Mouse (Mus musculus) cerebellum, adult 8-10 months (tissue): ENCODE measurements around the gene Fat2.

Experiments
- DNase-seq: peaks from one replicate; pipeline ENCODE4 v3.0.0; 2022

The Fat2 gene

DNA sequence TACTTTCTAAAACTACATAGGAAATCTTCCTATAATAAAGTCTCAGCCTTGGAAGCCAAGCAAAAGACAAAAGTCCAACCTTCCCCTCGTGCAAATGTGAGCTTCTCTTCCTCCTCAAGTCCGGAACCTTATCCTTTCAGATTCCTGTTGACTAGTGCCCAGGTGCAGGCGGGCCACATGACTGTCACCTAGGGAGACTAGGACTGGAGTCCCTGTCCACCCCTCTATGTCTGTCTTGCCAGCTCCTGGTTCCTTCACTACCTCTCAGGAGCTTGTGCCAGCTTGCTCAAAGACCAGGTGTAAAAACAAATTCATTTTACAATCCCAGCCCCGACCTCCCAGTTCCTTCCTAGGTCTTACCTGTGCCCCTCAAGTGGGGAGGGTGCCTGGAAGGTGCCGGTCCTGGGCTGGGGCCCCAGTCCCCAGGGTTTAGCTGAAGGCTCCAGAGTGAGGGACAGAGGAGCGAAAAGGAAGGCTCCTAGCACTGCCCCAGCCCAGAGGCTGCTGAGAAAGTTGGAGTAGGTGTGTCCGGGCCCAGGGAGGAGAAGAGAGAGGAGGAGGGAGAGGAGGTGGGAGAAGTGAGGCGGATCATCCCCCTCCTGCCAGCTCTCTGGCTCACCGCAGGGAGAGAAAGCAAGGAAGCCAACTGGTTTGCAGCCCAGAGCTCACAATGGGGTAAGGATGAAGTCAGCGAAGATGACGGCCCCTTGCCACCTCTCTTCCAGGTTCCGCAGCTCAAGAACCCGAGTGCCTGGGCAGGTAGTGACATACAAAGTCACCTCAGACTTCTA lies at the start of gene Fat2:
TSS of gene Fat2 (minus strand) at position 464 of the 791 bp plus-strand sequence.
- peak; percentile 90 for DNase-seq

GRCm38 (mm10) chr11:55383463-55384045 lies 47.2 kb upstream of the Fat2 start:
- DNase-seq = no peak

GRCm38 (mm10) chr11:55380908-55381307 lies 44.5 kb upstream of the Fat2 start:
- DNase-seq = no peak

- no peak for DNase-seq
These were observed 42.0 kb upstream of the Fat2 start for GRCm38 (mm10) chr11:55378371-55378770.

DNA sequence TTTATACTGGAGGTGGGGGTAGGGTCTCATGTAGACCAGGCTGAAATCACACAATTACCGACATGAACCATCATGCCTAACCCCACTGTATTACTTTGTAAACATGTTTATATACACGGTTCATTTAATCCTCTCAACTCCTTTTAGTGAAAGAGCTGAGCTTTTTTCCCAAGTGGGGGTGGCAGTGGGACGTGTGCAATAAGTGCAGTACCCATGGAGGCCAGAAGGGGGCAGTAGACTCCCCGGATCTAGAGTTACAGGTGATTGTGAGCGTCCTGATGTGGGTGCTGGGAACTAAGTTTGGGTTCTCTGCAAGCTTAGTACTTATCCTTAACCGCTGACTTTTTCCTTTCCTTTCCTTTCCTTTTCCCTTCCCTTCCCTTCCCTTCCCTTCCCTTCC lies 37.5 kb upstream of the Fat2 start:
- no peak for DNase-seq

GRCm38 (mm10) chr11:55373373-55373772 lies 37.0 kb upstream of the Fat2 start:
- no peak for DNase-seq

DNA sequence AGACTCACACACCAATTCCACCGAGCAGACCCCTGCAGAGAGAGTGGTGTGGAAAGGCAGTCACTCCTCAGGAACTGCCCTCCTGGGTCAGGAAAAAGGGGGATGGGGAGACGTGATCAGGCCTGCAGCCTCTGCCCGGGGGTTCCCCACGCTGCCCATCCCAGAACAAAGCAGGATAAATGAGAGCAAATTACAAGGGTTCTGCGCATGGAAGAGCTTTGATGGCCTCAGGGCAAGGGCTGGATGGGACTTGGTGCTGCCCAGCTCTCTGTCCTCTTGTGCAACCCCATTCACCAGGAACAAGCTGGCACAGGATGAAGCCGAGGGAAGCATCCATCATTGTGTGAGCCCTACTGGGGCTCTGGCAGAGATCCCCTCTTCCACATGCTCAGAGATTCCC lies 35.6 kb upstream of the Fat2 start:
- no peak for DNase-seq

DNA sequence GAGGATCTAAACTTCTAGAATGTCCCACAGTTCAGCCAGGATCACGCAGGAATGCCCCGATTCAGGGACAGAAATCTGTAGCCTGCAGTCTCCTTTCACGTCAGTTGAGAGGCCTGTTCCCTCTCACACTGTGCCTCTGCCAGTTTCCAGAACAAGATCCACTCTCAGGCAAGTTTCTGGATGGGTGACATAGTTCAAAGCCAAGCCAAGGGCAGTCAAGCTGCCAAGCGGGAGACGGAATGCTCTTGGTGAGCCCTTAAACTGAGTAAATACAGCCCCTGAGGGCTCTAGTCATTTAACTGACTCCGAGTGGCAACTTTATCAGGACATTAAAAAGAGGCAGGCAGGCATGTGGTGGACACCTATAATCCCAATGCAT lies 32.7 kb upstream of the Fat2 start:
- DNase-seq = no peak

DNA sequence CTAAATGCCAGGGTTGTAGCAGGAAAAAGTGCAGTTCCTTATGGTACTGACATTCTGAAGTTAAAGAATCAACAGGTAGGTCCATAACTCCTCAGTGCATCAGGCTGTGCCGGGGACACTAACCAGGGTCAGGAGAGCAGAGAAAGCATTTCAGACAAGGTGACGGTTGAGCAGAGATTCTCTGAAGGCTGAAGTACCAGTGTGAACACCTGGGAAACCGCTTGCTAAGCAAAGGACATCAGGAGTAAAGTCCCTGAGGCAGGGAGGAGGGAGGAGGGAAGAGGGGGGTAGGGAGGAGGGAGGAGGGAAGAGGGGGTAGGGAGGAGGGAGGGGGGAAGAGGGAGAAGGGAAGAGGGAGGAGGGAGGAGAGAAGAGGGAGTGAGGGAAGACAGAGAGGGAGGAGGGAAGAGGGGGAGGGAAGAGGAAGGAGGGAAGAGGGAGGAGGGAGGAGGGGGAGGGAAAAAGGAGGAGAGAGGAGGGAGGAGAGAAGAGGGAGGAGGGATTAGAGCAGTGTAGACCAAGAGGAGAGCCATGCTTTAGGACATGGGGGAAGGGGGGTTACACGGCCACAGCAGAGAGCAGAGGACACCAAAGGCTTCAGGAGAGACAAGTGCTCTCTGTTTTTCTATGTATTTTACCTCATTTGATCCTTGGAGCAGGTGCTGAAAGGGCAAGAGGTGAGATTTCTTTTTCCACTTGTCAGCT lies 32.2 kb upstream of the Fat2 start:
- no peak for DNase-seq

DNA sequence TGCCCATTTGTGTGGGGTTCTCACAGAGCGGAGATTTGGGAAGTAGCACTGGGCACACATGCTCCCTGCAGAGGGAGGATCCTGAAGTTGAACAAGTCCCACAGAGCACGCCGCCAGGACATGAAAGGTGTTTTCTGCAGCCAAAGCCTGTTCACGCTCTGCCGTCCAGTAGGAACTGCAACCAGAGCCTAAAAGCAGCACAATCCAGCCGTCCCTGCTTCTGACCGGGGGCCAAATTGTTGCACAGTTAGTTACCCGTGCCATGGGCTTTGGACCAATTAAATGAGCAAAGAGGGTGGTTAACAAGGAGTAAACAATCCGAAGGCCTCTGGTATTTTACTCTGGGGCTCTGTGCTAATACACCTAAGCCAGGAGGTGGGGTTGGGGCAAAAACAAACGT lies 31.4 kb upstream of the Fat2 start:
- DNase-seq = no peak

- DNase-seq = no peak
These were observed 29.5 kb upstream of the Fat2 start for GRCm38 (mm10) chr11:55365840-55366239.

GRCm38 (mm10) chr11:55365242-55365641 lies 28.9 kb upstream of the Fat2 start:
- DNase-seq = no peak

DNA sequence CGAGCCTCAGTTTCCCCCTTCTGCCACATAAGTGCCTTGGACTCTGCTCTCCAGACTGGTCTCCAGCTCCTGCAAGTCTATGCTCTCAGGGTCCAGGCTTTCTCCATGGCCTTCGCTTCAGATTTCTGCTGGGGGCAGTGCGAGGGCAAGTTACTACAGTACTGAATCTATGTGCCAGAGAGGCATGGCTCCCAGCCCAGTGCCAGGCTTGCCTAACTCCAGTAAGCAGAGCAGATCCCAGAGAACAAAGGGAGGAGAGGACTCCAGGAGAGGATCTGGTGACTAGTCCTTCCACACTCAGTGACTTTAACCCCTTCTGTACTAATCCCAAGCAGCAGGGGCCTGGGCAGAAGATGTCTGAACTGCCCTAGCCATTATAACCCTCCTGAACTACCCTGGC lies 28.3 kb upstream of the Fat2 start:
- no peak for DNase-seq

DNA sequence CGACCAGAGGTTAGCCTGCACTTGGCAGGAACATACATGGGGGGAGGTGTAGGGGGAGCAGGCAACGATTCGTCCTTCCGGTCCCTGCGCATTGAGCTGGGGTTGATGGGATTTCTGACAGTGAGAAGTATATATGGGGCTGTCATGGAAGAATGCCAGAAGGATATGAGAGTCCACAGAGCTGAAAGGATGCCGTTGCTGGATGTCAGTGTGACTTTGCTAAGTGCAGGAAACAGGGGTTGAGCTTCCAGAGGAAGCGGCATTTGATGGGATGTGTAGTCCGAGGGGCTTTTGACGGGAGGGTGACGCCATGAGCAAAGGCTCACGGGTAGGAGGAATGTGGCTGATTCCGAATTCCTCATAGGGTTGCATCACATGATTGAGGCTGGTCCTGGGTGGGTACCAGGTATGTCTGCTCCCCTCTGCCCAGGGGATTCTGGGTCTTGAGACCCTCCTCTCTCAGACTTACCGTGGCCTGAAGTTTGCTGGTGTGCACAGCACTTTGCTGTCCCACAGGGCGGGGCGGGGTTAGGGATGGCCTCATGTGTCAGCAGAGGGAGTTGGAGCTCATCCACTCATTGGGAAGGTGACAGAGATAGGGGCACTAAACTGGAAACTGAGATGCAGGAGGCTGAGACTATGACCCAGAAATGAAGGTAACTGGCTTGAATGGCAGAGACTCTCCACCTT lies 21.9 kb upstream of the Fat2 start:
- no peak for DNase-seq

DNA sequence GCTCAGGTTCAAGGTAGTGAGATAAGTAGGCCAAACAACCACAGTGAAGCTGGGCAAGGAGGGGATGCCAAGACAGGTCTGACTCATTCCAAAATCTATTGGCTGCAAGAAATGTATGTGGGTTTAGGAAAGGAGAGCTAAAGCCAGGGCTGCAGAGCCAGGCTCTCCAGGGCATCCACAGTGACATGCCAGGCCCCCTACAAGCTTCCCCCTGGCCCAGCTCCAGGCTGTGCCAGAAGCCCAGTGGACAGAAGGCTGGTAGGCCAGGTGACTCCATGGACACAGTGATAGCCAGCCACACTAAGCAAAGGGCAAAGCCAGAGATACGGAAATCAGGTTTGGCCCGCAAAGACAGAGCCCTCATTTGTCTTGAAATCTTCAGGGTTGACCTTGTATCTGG lies 20.5 kb upstream of the Fat2 start:
- DNase-seq = peak; percentile 96

DNA sequence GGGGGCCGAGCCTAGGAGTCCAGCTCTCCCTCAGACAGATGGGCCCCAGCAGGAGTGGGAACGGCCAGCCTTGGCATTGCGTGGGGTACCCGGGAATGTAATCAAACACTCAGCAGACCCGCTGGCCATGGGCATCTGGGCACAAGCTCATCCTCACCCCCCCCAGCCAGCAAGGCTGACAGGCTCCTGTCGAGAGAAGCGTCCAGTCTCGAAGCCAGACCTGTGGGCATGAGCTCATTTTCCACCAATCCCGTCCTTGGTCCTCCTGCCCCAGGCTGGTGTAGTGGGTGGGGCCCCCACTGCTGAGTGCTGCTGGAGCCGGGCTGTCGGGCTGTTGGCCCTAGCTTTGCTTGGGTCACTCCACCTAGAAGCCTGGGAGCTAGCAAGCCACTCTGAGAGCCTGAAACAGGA lies 5.6 kb upstream of the Fat2 start:
- peak; percentile 99 for DNase-seq

- DNase-seq = no peak
These were observed 4.4 kb upstream of the Fat2 start for GRCm38 (mm10) chr11:55340789-55341188.

- DNase-seq = no peak
These were observed 837 bp upstream of the Fat2 start for GRCm38 (mm10) chr11:55337032-55337769.

DNA sequence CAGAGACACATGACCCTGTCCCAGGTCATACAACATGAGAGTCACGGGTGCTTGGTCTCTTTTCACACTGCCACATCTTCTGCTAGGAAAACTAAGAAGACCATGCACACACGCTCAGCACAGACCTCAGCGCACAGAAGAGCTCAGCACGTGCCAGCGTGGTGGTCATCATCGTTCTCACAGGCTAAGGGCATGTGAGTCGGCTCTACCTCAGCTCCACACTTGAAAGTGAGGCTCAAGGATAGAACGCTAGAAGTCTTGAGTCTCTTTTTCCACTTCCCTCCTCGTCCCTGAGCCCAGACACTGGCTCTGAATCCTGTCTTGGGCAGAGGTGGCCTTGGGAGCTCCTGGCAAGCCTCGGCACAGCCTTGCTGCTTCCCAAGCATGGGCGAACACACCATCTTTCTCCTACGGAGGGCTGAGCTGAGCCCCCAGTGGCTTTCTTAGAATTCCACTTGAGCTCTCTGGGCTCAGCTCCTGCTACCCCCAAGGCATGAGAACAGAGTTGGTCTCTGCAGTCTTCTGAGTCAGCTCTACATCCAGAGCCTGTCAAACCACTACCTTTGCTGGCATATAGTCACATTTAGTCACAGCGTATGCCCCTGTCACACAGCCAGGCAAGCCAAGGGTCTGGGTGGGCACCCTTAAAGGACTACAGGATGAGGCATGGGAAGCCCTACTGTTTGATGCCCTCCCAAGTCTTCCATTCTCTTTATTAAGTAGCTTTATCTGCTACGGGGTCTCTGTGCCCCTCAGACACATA lies 869 bp downstream of the Fat2 start:
- no peak for DNase-seq

DNA sequence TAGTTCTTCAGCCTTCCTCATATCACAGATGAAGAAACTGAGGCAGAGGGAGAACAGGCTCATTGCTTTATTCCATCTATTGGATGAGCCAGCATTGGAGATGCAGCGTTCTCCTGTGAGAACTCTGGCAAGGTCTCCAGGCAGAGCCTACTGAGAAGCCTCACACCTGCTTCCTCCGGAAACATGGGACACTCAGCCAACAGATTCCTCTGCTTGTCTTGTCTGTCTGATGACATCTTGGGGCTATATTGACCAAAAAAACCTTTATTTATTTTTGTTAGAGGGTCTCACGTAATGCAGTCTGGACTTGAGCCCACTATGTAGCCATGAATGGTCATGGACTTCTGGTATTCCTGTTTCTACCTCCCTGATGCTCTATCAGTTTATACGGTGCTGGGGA lies 1.8 kb downstream of the Fat2 start:
- no peak for DNase-seq

- DNase-seq = no peak
These were observed 2.3 kb downstream of the Fat2 start for GRCm38 (mm10) chr11:55334063-55334462.
